Mouse (Mus musculus) MEL (cell line): ENCODE data around the gene Snupn.

Experiments used
- CTCF ChIP-seq, 3 experiments: IDR thresholded peaks in 2 of 3; conservative IDR thresholded peaks in 1 of 3; 2 replicates each; pipeline ENCODE4 v1.5.1; 2011 to 2012; ENCODE audit warnings: low read length in 3 of 3, low read depth in 2 of 3, mild to moderate bottlenecking in 2 of 3, improper control_type of control experiment in 1 of 3, inconsistent platforms in 1 of 3, mixed read lengths in 1 of 3, moderate library complexity in 1 of 3; ENCODE audit not compliant: control insufficient read depth in 1 of 3, insufficient read depth in 1 of 3, poor library complexity in 1 of 3, severe bottlenecking in 1 of 3
- ELF1 ChIP-seq: IDR thresholded peaks from 2 replicates; pipeline ENCODE4 v1.6.1; 2014; ENCODE audit warnings: low read depth, mild to moderate bottlenecking, inconsistent platforms, low read length, improper control_type of control experiment, moderate library complexity
- EP300 ChIP-seq, 2 experiments: IDR thresholded peaks; 2 replicates each; pipeline ENCODE4 v1.6.1; 2011; ENCODE audit warnings: improper control_type of control experiment in 2 of 2, low read length in 2 of 2, low read depth in 1 of 2, mild to moderate bottlenecking in 1 of 2
- ETS1 ChIP-seq: IDR thresholded peaks from 2 replicates; pipeline ENCODE4 v1.6.1; 2012; ENCODE audit warnings: low read depth, mild to moderate bottlenecking, inconsistent platforms, low read length, improper control_type of control experiment, moderate library complexity
- HCFC1 ChIP-seq: IDR thresholded peaks from 2 replicates; pipeline ENCODE4 v1.6.1; 2012; ENCODE audit warnings: low read depth, mild to moderate bottlenecking, inconsistent platforms, low read length, improper control_type of control experiment, moderate library complexity
- MXI1 ChIP-seq: IDR thresholded peaks from 2 replicates; pipeline ENCODE4 v1.6.1; 2011; ENCODE audit warnings: mild to moderate bottlenecking, low read depth, low read length, improper control_type of control experiment
- POLR2A ChIP-seq, 2 experiments: IDR thresholded peaks; 2 replicates each; pipeline ENCODE4 v1.6.1; 2011 to 2012; ENCODE audit warnings: low read length in 2 of 2, mild to moderate bottlenecking in 2 of 2, control low read depth in 1 of 2, improper control_type of control experiment in 1 of 2, low read depth in 1 of 2, moderate library complexity in 1 of 2; ENCODE audit not compliant: control insufficient read depth in 1 of 2, insufficient read depth in 1 of 2, poor library complexity in 1 of 2
- TBP ChIP-seq: IDR thresholded peaks from 2 replicates; pipeline ENCODE4 v1.8.0; 2011; ENCODE audit warnings: low read depth, low read length, improper control_type of control experiment
- UBTF ChIP-seq: IDR thresholded peaks from 2 replicates; pipeline ENCODE4 v1.6.1; 2012; ENCODE audit warnings: low read depth, mild to moderate bottlenecking, inconsistent platforms, low read length, improper control_type of control experiment, moderate library complexity, borderline replicate concordance; ENCODE audit not compliant: insufficient read depth
- USF1 ChIP-seq: IDR thresholded peaks from 2 replicates; pipeline ENCODE4 v1.6.1; 2014; ENCODE audit warnings: low read depth, mild to moderate bottlenecking, inconsistent platforms, low read length, improper control_type of control experiment, moderate library complexity
- ZC3H11A ChIP-seq: IDR thresholded peaks from 2 replicates; pipeline ENCODE4 v1.6.1; 2012; ENCODE audit warnings: low read depth, mild to moderate bottlenecking, inconsistent platforms, low read length, improper control_type of control experiment

DNA sequence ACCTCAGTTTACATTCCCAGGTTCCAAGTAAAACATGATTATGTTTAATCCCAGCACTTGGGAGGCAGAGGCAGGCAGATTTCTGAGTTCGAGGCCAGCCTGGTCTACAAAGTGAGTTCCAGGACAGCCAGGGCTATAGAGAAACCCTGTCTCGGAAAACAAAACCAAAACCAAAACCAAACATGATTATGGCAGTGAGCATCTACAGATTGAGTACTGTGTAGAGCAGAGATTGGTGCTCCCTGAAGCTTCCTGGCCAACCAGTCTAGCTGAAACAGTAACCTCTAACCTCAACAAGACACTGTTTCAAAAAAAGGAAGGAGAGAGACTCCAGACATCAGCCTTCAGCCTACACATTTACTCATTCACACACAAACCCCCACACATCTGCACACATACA is 8.0 kb downstream of the Snupn start:
- TF ChIP-seq HCFC1 (no peak), ETS1 (no peak), ZC3H11A (no peak), EP300 (IDR thresholded peaks at IDR 0.05; ENCODE audit: low read depth in 1 of 2, low read length in 2 of 2) (no peak), ELF1 (no peak), TBP (no peak), POLR2A (IDR thresholded peaks at IDR 0.05; ENCODE audit: control insufficient read depth in 1 of 2, insufficient read depth in 1 of 2, low read depth in 1 of 2, low read length in 2 of 2, poor library complexity in 1 of 2) (no peak), UBTF (no peak), MXI1 (no peak), CTCF (IDR thresholded peaks at IDR 0.05 in 2 of 3, conservative IDR thresholded peaks at IDR 0.05 in 1 of 3; ENCODE audit: control insufficient read depth in 1 of 3, insufficient read depth in 1 of 3, low read depth in 2 of 3, low read length in 3 of 3, poor library complexity in 1 of 3, severe bottlenecking in 1 of 3) (no peak), USF1 (no peak)
